Mouse (Mus musculus) liver, adult 2 months (tissue): Measurements from ENCODE around the gene Th.

ENCODE experiments used
- CTCF ChIP-seq: fragments of 200-500 bp; IDR thresholded peaks from 2 replicates; pipeline ENCODE4 v1.5.1; 2011; ENCODE audit warnings: low read depth, low read length, control low read depth
- POLR2A ChIP-seq: fragments of 200-500 bp; IDR thresholded peaks from 2 replicates; pipeline ENCODE4 v1.6.1; 2011; ENCODE audit warnings: low read length, control low read depth; ENCODE audit not compliant: insufficient read depth; ENCODE audit errors: extremely low read depth

DNA sequence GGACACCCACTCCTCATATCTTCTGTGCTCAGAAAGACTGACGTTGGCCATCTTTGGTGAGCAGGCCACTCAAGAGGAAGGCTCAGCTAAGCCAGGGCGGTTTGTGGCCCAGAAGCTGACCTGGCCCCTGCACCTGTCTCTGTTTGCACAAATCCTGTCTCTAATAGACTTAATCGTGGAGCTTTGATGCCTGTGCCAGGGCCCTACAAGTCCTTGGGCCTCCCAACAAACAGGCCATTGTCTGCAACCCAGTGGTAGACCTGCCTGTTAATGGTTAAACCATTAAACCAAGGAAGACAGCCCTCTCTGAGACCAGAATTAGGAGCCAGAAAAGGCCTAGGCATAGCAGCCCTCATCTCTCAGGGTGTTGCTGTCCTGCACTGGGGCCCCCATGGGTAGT, 1.5 kb upstream of the Th start:
- TF ChIP-seq POLR2A (no peak), CTCF (no peak)
